Mouse (Mus musculus) E14TG2a.4 (cell line): ENCODE data around the gene Gm21293.

ENCODE experiments used
- CTCF ChIP-seq: conservative IDR thresholded peaks from 2 replicates; pipeline ENCODE4 v1.5.1; 2014; ENCODE audit warnings: low read length
- NANOG ChIP-seq: IDR thresholded peaks from 2 replicates; pipeline ENCODE4 v1.6.1; 2014; ENCODE audit warnings: borderline replicate concordance, low read length, mixed read lengths
- POU5F1 ChIP-seq: IDR thresholded peaks from 2 replicates; pipeline ENCODE4 v1.6.1; 2014; ENCODE audit warnings: low read length, borderline replicate concordance

DNA sequence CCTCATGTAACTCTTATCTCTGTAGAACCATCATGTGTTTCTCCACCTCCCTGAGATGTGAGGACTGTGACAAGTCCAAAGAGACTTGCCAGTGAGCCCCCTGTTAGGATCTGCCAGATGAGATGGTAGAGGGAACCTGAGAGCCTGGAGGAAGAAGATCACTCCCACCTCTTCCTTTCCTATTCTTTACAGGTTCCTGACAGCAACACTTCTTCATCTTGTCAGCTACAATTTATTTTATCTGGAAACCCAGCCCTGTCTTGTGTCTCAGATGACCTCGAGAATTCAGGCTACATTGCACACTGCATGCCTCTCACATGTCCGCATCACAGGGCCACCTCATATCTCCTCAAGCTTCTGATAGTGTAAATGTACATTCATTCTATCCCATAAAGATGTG lies 24.5 kb upstream of the Gm21293 start:
- TF ChIP-seq CTCF (no peak), NANOG (no peak), POU5F1 (no peak)
